Mouse (Mus musculus): Measurements from ENCODE around the gene Pih1d1. TPM values are rescaled to one million over a fixed set of nuclear protein-coding genes. Genes with fewer than 3 reads are reported as not detected.
A peak's percentile ranks its signal among the peaks of the same experiment; 100 is the strongest.

The Pih1d1 gene
- polyA plus RNA-seq, 1 experiment from 2014 or later = 80.3 TPM

DNA sequence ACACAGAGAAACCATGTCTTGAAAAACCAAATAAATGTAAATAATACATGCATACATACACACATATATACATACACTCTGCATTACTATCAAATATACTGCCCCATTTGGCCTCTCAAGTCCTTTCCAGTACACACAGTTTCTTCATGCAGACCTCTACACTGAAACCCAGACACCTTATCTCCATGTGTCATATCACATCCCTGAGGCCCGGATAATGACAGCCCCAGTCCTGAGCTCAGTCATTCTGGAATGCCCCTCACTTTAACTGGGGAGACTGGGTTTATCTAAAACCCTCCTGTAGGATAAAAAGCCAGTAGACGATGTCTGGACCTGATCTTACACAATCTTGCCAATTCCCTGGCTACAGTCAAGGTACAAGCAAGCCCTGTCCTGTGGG lies 40.6 kb upstream of the Pih1d1 start:
- no peaks in the 10 kb centered on the region for H3K27me3 ChIP-seq (replicated peaks; ENCODE audit: control insufficient read depth, insufficient read depth, low read length)
- no peak overlapping the region for H3K9ac ChIP-seq (ENCODE audit: low read depth, low read length)
- H3K4me1 ChIP-seq (ENCODE audit: control insufficient read depth, insufficient read depth, low read length) = no peaks in the 10 kb centered on the region
- WGBS = 84% methylated on average over 2 of the region's 2 CpGs
- H3K27ac ChIP-seq (replicated peaks; ENCODE audit: low read depth, low read length) = no peak overlapping the region
- no peak overlapping the region for H3K4me3 ChIP-seq (ENCODE audit: low read depth, low read length)
- ATAC-seq (ENCODE audit: low read depth) (no peak), DNase-seq (ENCODE audit: low spot score) (no peak)
- no peaks in the 10 kb centered on the region for H3K9me3 ChIP-seq (ENCODE audit: control insufficient read depth, low read length)
- 0 out of 2 replicates have a peak, but pooled peaks cover 3% of the 10 kb centered on the region for H3K36me3 ChIP-seq (ENCODE audit: control insufficient read depth, insufficient read depth, low read length)
- no peak overlapping the region for H3K4me2 ChIP-seq (ENCODE audit: low read depth, low read length)

DNA sequence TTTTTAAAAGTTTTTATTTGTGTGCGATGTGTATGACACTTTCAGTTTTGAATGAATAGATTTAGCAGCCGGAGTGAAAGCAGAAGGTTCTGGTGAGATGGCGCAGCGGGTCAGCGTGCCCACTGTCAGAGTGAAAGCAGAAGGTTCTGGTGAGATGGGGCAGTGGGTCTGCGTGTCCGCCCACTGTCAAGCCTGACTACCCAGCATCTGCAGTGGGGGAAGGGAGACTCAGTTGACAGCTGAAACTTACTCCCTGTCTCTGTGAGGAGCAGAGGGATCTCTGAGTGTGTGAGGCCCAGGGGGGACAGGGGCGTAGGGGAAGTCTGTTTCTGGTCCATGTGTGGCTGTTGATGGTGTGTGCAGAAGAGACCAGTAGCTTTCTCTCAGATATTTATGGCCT lies 36.5 kb upstream of the Pih1d1 start:
- ATAC-seq (ENCODE audit: low read depth) = no peak

DNA sequence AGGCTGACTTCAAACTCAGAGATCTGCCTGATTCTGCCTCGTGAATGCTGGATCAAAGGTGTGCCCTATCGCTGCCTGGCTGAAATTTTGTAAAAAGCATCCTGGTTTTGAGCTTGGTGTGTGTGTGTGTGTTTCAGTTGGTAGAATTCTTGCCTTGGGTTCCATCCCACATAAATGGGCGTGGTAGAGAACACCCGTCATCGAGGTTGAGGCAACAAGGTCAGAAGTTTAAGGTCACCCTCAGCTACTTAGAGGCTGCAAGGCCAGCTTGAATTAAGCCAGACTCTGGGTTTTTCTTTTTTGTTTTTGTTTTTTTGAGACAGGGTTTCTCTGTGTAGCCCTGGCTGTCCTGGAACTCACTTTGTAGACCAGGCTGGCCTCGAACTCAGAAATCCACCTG lies 35.8 kb upstream of the Pih1d1 start:
- Histone ChIP-seq H3K9me3 (ENCODE audit: control insufficient read depth, low read length) (no peaks in the 10 kb centered on the region), H3K4me1 (ENCODE audit: control insufficient read depth, insufficient read depth, low read length) (peaks cover 8% of the 10 kb centered on the region), H3K9ac (ENCODE audit: low read depth, low read length) (no peak overlapping the region), H3K27me3 (replicated peaks; ENCODE audit: control insufficient read depth, insufficient read depth, low read length) (no peaks in the 10 kb centered on the region), H3K4me3 (ENCODE audit: low read depth, low read length) (no peak overlapping the region), H3K27ac (replicated peaks; ENCODE audit: low read depth, low read length) (no peak overlapping the region), H3K36me3 (ENCODE audit: control insufficient read depth, insufficient read depth, low read length) (peaks cover 47% of the 10 kb centered on the region), H3K4me2 (ENCODE audit: low read depth, low read length) (no peak overlapping the region)
- DNase-seq (ENCODE audit: low spot score) (no peak), ATAC-seq (ENCODE audit: low read depth) (no peak)
- 88% methylated on average over 6 of the region's 6 CpGs for WGBS

More for the DNA sequence above, 36.5 kb upstream of the Pih1d1 start:
- no peaks in the 10 kb centered on the region for H3K9me3 ChIP-seq (ENCODE audit: control insufficient read depth, low read length)
- no peak overlapping the region for H3K4me3 ChIP-seq (ENCODE audit: low read depth, low read length)
- no peak overlapping the region for H3K4me2 ChIP-seq (ENCODE audit: low read depth, low read length)
- H3K27ac ChIP-seq (replicated peaks; ENCODE audit: low read depth, low read length) = no peak overlapping the region
- WGBS = 80% methylated on average over 8 of the region's 8 CpGs
- no peaks in the 10 kb centered on the region for H3K27me3 ChIP-seq (replicated peaks; ENCODE audit: control insufficient read depth, insufficient read depth, low read length)
- no peak overlapping the region for H3K9ac ChIP-seq (ENCODE audit: low read depth, low read length)
- peaks cover under 1% of the 10 kb centered on the region; the same call in 1 of the 2 replicates for H3K4me1 ChIP-seq (ENCODE audit: control insufficient read depth, insufficient read depth, low read length)
- H3K36me3 ChIP-seq (ENCODE audit: control insufficient read depth, insufficient read depth, low read length) = peaks cover 40% of the 10 kb centered on the region
- no peak for DNase-seq (ENCODE audit: low spot score)

DNA sequence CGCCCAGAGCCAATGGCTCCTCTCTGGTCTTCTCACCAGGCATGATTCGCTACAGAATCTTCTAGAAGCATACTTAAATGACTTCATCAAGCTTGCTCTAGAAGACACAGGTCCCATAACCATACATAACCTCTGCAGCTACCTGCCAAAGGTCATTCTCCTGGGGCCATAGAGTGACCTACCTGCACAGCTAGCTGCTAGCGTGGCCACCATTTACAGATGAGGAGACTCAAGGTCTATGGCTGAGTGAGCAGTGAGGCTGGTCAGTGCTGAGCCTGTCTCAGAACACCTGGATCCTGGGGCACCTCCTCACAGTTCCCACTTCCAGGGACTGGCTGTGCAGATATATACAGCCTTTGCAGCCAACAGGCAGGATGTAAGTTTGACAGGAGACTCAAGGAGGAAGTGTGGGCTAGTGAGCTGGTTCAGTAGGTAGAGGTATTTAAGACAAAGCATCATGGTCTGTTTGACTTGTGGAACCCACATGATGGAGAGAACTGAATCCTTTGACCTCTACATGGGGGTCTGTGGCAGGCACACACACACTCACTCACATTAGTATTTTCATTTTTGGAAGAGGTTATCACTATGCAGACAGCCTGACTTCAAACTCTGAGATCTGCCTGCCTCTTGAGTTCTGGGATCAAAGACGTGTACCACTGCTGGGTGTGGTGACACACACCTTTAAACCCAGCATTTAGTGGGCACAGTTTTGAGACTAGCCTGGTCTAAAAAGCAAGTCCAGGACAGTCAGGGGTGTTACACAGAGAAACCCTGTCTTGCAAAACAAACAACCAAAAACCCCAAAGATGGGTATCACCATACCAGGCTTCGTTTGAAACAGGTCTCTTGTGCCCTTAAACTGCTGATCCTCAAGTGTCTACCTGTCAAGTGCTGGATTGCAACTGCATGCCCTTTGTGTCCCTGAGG lies 34.1 kb upstream of the Pih1d1 start:
- 79% methylated on average over 5 of the region's 5 CpGs for WGBS
- DNase-seq (ENCODE audit: low spot score) = no peak
- Histone ChIP-seq H3K27ac (replicated peaks; ENCODE audit: low read depth, low read length) (no peak overlapping the region), H3K4me2 (ENCODE audit: low read depth, low read length) (no peak overlapping the region), H3K27me3 (replicated peaks; ENCODE audit: control insufficient read depth, insufficient read depth, low read length) (no peaks in the 10 kb centered on the region), H3K36me3 (ENCODE audit: control insufficient read depth, insufficient read depth, low read length) (peaks cover 51% of the 10 kb centered on the region), H3K4me1 (ENCODE audit: control insufficient read depth, insufficient read depth, low read length) (peaks cover 11% of the 10 kb centered on the region), H3K9ac (ENCODE audit: low read depth, low read length) (no peak overlapping the region), H3K9me3 (ENCODE audit: control insufficient read depth, low read length) (no peaks in the 10 kb centered on the region), H3K4me3 (ENCODE audit: low read depth, low read length) (no peak overlapping the region)
- no peak for ATAC-seq (ENCODE audit: low read depth)

DNA sequence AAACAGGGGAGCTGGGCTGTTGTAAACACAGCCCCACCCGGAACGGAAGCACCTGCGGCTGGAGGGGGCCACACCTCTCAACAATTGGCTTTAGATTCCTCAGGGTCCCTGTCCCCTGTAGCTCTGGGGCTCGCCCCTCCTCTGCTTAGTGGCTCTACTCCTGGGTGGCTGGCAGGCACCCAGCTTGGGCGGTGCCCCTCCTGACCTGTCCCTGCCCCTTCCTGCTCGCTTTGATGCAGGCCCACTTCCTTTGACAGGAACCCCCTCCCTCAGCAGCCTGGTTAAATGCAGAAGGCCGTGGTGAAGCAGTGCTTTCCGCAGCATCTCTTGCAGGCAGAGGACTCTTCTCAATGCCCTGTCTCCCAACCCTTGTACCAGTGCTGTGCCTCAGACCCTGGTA lies 32.7 kb upstream of the Pih1d1 start:
- no peak overlapping the region for H3K4me3 ChIP-seq (ENCODE audit: low read depth, low read length)
- WGBS = 52% methylated on average over 8 of the region's 8 CpGs
- H3K27me3 ChIP-seq (replicated peaks; ENCODE audit: control insufficient read depth, insufficient read depth, low read length) = no peaks in the 10 kb centered on the region
- H3K36me3 ChIP-seq (ENCODE audit: control insufficient read depth, insufficient read depth, low read length) = peaks cover 65% of the 10 kb centered on the region
- H3K9me3 ChIP-seq (ENCODE audit: control insufficient read depth, low read length) = no peaks in the 10 kb centered on the region
- peaks cover 11% of the 10 kb centered on the region for H3K4me1 ChIP-seq (ENCODE audit: control insufficient read depth, insufficient read depth, low read length)
- 0 out of 2 replicates have a peak overlapping the region, but pooled peaks have one; percentile 11 for H3K9ac ChIP-seq (ENCODE audit: low read depth, low read length)
- ATAC-seq (ENCODE audit: low read depth) (no peak), DNase-seq (ENCODE audit: low spot score) (no peak)
- H3K27ac ChIP-seq (replicated peaks; ENCODE audit: low read depth, low read length) = no peak overlapping the region
- no peak overlapping the region for H3K4me2 ChIP-seq (ENCODE audit: low read depth, low read length)

DNA sequence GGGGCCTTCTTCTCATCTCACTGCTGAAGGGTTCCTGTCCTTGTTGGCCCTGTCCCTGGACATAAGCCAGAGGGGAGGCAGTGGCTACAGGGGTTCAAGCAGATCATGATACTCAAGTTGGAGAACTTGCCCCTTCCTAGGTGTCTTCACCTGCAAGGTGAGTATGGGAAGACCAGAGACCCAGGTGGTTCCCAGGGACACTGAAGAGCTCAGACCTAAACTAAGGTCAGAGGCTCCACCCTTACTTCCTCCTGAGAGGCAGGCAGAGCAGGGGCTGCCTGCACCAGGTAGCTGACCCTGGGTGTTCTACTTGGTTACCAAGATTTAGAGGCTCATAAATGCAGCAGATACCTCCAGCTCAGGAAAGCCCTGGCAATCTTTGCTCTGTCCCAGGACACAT lies 32.1 kb upstream of the Pih1d1 start:
- H3K27ac ChIP-seq (replicated peaks; ENCODE audit: low read depth, low read length) = no peak overlapping the region

DNA sequence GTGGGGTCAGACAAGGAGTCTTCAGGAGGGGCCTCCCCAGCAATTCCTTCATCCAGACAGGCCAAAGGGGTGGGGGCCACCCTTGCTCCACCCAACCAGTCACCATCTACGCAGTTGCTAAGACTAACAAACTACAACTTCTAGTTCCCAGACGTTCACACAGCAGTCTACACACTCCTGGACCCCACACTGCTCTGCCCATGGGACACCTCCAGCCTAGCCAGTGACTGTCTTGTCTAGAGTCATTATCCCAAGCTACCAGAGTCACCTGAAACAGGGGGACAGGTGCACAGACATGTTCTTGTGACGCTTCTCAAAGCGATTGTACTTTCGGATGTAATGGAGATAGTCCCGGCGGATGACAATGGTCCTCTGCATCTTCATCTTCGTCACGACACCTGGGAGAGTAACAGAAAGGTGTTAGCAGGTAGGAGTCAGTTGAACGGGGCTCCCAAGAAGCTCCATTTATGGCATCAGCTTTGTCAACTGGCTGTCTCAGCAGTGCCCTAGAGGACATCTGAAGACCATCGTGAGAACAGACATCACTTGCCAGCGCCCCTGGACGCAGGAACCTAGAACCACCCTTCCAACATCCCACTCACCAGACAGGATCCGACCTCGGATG lies 31.4 kb upstream of the Pih1d1 start:
- H3K36me3 ChIP-seq (ENCODE audit: control insufficient read depth, insufficient read depth, low read length) = peaks cover 78% of the 10 kb centered on the region
- H3K27ac ChIP-seq (replicated peaks; ENCODE audit: low read depth, low read length) = no peak overlapping the region
- DNase-seq (ENCODE audit: low spot score) = no peak
- ATAC-seq (ENCODE audit: low read depth) = no peak
- WGBS = 79% methylated on average over 15 of the region's 15 CpGs
- H3K4me3 ChIP-seq (ENCODE audit: low read depth, low read length) = peak overlapping the region; percentile 97
- H3K4me2 ChIP-seq (ENCODE audit: low read depth, low read length) = peak overlapping the region; percentile 70
- H3K9me3 ChIP-seq (ENCODE audit: control insufficient read depth, low read length) = no peaks in the 10 kb centered on the region
- H3K9ac ChIP-seq (ENCODE audit: low read depth, low read length) = peak overlapping the region; percentile 99
- no peaks in the 10 kb centered on the region for H3K27me3 ChIP-seq (replicated peaks; ENCODE audit: control insufficient read depth, insufficient read depth, low read length)
- H3K4me1 ChIP-seq (ENCODE audit: control insufficient read depth, insufficient read depth, low read length) = peaks cover 21% of the 10 kb centered on the region

More for the DNA sequence above, 32.1 kb upstream of the Pih1d1 start:
- no peaks in the 10 kb centered on the region for H3K27me3 ChIP-seq (replicated peaks; ENCODE audit: control insufficient read depth, insufficient read depth, low read length)
- peaks cover 17% of the 10 kb centered on the region for H3K4me1 ChIP-seq (ENCODE audit: control insufficient read depth, insufficient read depth, low read length)
- no peak overlapping the region for H3K4me2 ChIP-seq (ENCODE audit: low read depth, low read length)
- no peak overlapping the region for H3K4me3 ChIP-seq (ENCODE audit: low read depth, low read length)
- DNase-seq (ENCODE audit: low spot score) (no peak), ATAC-seq (ENCODE audit: low read depth) (no peak)
- 0 out of 2 replicates have a peak overlapping the region, but pooled peaks have one; percentile 11 for H3K9ac ChIP-seq (ENCODE audit: low read depth, low read length)
- H3K9me3 ChIP-seq (ENCODE audit: control insufficient read depth, low read length) = no peaks in the 10 kb centered on the region
- peaks cover 71% of the 10 kb centered on the region for H3K36me3 ChIP-seq (ENCODE audit: control insufficient read depth, insufficient read depth, low read length)

DNA sequence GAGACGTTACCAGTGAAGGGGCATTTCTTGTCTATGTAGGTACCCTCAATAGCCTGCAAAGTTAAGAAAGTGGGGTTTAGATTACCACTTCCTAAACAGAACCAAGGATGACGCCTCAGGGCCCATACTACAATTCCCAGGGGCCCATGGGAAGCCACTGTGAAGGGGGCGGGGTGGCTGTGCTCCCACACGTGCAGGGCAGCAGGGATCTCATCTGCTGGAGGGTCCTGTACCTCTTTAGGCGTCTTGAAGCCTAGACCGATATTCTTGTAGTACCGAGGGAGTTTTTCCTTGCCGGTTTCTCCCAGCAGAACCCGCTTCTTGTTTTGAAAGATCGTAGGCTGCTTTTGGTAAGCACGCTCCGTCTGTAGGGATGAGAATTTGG lies 30.9 kb upstream of the Pih1d1 start:
- H3K9ac ChIP-seq (ENCODE audit: low read depth, low read length) = peak overlapping the region; percentile 99
- ATAC-seq (ENCODE audit: low read depth) (no peak), DNase-seq (ENCODE audit: low spot score) (no peak)
- no peaks in the 10 kb centered on the region for H3K9me3 ChIP-seq (ENCODE audit: control insufficient read depth, low read length)
- peaks cover 78% of the 10 kb centered on the region for H3K36me3 ChIP-seq (ENCODE audit: control insufficient read depth, insufficient read depth, low read length)
- peak overlapping the region; percentile 70 for H3K4me2 ChIP-seq (ENCODE audit: low read depth, low read length)
- peak overlapping the region; percentile 92 for H3K27ac ChIP-seq (replicated peaks; ENCODE audit: low read depth, low read length)
- peak overlapping the region; percentile 97 for H3K4me3 ChIP-seq (ENCODE audit: low read depth, low read length)
- no peaks in the 10 kb centered on the region for H3K27me3 ChIP-seq (replicated peaks; ENCODE audit: control insufficient read depth, insufficient read depth, low read length)
- H3K4me1 ChIP-seq (ENCODE audit: control insufficient read depth, insufficient read depth, low read length) = peaks cover 21% of the 10 kb centered on the region
- 12% methylated on average over 12 of the region's 12 CpGs for WGBS

Measured in embryonic facial prominence, embryonic 14.5 days (tissue).